Mouse (Mus musculus): ENCODE data around the gene Nap1l1.
A peak's percentile ranks its signal among the peaks of the same experiment; 100 is the strongest.

DNA sequence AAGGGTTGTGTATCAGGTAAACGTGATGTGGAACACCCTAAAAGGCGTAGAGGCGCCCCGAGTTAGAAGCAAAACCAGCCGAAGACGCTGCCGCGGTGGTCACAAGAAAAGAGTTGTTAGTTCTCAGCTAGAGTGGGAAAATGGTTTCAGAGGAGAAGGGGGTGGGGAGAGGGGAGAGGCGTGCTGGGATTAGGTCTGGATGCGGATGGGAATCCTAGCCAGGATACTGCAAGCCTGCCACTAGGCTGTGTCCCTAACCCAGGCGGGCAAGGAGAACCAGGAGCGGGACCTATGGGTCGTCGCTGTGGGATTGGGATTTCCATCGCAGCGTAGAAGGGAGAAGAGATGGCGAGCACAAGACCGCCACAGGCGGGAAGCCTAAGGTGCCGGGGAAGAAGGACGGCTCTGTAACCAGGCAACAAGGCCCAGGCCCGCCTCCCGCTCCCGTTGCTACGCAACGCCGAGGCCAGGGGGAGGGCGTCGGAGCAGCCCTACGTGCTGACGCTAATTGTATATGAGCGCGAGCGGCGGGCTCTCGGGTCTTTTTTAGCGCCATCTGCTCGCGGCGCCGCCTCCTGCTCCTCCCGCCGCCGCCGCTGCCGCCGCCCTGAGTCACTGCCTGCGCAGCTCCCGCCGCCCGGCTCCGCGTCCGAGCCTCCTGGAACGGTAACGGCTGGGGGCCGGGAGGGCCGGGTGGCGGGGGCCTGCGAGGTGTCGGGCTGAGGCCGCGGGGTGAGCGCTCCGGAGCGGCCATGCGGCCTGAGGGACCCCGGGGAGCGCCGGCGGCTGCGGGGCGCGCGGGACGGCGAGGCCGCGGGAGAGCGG is at the start of gene Nap1l1:
- TF ChIP-seq CTCF (conservative IDR thresholded peaks at IDR 0.05; ENCODE audit: insufficient read depth, insufficient read length, low read depth, low read length): no peak
- TF ChIP-seq POLR2A (IDR thresholded peaks at IDR 0.05; ENCODE audit: low read depth, low read length): peak; percentile 45
